Mouse (Mus musculus) midbrain, embryonic 11.5 days (tissue): ENCODE results near the gene Ccl24. TPM values are rescaled to one million over a fixed set of nuclear protein-coding genes. Genes with fewer than 3 reads are reported as not detected.

ENCODE experiments used
- ATAC-seq: fragments of 200-750 bp; cut with Nextera tagmentation; 2 replicates; pipeline ENCODE4 v1.8.0; 2017; ENCODE audit warnings: moderate TSS enrichment, moderate library complexity; ENCODE audit not compliant: low FRiP score
- DNase-seq: peaks from one replicate; pipeline ENCODE4 v3.0.0; 2015; ENCODE audit warnings: low spot score; ENCODE audit errors: missing footprints
- H3K27ac ChIP-seq: fragments of 300-500 bp; sonication (generic); 2 replicates; pipeline ENCODE4 v1.5.1; 2014; ENCODE audit warnings: low read depth, low read length
- H3K27me3 ChIP-seq: fragments of 300-500 bp; sonication (generic); 2 replicates; pipeline ENCODE4 v1.6.1; 2014; ENCODE audit warnings: mild to moderate bottlenecking, low read length, moderate library complexity, mixed read lengths; ENCODE audit not compliant: control insufficient read depth, insufficient read depth
- H3K36me3 ChIP-seq: fragments of 300-500 bp; sonication (generic); 2 replicates; pipeline ENCODE4 v1.6.1; 2014; ENCODE audit warnings: mild to moderate bottlenecking, low read length, moderate library complexity, mixed read lengths; ENCODE audit not compliant: control insufficient read depth, insufficient read depth
- H3K4me1 ChIP-seq: fragments of 300-500 bp; sonication (generic); 2 replicates; pipeline ENCODE4 v1.6.1; 2014; ENCODE audit warnings: low read length; ENCODE audit not compliant: control insufficient read depth, insufficient read depth
- H3K4me2 ChIP-seq: fragments of 300-500 bp; sonication (generic); 2 replicates; pipeline ENCODE4 v1.6.1; 2014; ENCODE audit warnings: mild to moderate bottlenecking, moderate library complexity
- H3K4me3 ChIP-seq: fragments of 300-500 bp; sonication (generic); 2 replicates; pipeline ENCODE4 v1.5.1; 2014; ENCODE audit warnings: low read depth, low read length
- H3K9ac ChIP-seq: fragments of 300-500 bp; sonication (generic); 2 replicates; pipeline ENCODE4 v1.6.1; 2014; ENCODE audit warnings: low read length
- H3K9me3 ChIP-seq: fragments of 300-500 bp; sonication (generic); 2 replicates; pipeline ENCODE4 v1.6.1; 2016; ENCODE audit warnings: low read length; ENCODE audit not compliant: control insufficient read depth
- WGBS: fragments of 180-500 bp; shearing (Covaris S2); extraction: QIAGEN DNeasy Blood & Tissue Kit; methylation state at CpG from one replicate; pipeline ENCODE4 v1.1.7; 2014; 5-methylcytosine and 5-hydroxymethylcytosine counted together
- polyA plus RNA-seq: library from polyadenylated mRNA; unstranded; fragments of >200 nt; fragmentation: Nextera tagmentation; extraction: Ambion mirVana; gene quantifications from 2 replicates; pipeline ENCODE4 v1.2.1, GENCODE M21; 2014

Ccl24 gene
- polyA plus RNA-seq, 1 experiment from 2014 or later, result 3.5 TPM

DNA sequence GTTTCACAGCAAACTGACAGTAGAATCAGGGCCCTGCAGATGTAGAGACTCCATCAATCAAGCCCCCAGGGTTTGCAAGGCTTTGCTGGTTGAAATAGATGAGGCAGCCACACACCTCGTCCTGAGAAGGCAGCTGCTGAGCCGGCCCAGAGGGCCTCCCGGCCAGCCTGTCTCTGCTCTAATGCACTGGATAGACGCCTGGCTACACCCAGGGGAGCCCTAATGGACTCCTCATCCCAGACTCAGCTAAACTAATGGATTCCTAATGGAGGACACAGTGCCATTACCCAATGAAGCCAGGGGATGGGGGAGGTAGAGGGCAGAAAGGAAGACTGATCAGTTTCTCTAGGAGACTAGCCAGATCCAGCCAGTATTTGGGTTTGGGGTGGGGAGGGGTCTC is 15.8 kb downstream of the Ccl24 start:
- no peaks in the 10 kb centered on the region for H3K9me3 ChIP-seq
- no peaks in the 10 kb centered on the region for H3K27me3 ChIP-seq
- no peak overlapping the region for H3K9ac ChIP-seq
- H3K4me3 ChIP-seq, result no peak overlapping the region
- DNase-seq (no peak), ATAC-seq (0 out of 2 replicates have a peak, but pooled peaks have one; percentile 24)
- WGBS, result 44% methylated on average over 4 of the region's 4 CpGs
- H3K4me1 ChIP-seq, result no peaks in the 10 kb centered on the region
- H3K4me2 ChIP-seq, result no peak overlapping the region
- H3K27ac ChIP-seq, result no peak overlapping the region
- no peaks in the 10 kb centered on the region for H3K36me3 ChIP-seq

DNA sequence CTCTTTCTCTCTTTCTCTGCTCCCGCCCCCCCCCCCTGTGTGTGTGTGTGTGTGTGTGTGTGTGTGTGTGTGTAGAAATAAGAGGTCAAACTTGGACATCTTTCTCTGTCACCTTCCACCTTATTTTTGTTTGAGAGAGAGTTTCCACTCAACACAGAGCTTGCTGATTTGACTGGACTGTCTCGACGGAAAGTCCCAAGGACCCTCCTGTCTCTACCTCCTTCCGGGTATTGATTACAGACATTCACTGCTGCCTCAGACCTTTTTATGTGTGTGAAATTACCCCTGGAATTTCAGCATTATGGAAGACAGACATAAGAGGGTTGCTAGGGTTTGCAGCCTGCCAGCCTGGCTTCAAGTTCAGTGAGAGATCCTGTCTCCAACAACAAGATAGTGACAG is 16.6 kb downstream of the Ccl24 start:
- H3K27me3 ChIP-seq, result no peaks in the 10 kb centered on the region
- no peak overlapping the region for H3K9ac ChIP-seq
- 94% methylated on average over 3 of the region's 4 CpGs for WGBS
- H3K9me3 ChIP-seq, result no peaks in the 10 kb centered on the region
- H3K27ac ChIP-seq, result no peak overlapping the region
- H3K4me2 ChIP-seq, result no peak overlapping the region
- H3K4me1 ChIP-seq, result no peaks in the 10 kb centered on the region
- H3K4me3 ChIP-seq, result no peak overlapping the region
- no peak for ATAC-seq
- no peaks in the 10 kb centered on the region for H3K36me3 ChIP-seq
- DNase-seq, result no peak

DNA sequence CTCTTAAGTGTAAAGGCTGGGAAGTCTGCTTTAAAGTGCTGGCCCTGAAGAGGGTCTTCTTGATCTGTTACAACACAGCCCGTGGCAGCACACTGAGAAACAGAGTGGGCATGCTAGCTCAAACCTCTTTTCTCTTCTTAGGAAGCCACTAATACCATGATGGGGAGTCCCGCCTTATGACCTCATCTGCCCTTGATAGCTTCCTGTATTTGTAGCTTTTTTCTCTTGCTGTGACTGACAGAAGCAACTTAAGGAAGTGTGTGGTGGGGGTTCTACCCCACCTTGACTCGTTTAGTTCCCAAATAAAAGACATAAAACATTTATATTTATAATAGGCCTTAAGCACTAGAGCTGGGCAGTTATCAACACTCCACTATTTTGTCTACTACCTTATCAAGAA is 21.3 kb downstream of the Ccl24 start:
- Histone ChIP-seq H3K4me3 (no peak overlapping the region), H3K9ac (no peak overlapping the region), H3K27me3 (no peaks in the 10 kb centered on the region), H3K9me3 (no peaks in the 10 kb centered on the region), H3K4me1 (no peaks in the 10 kb centered on the region), H3K36me3 (no peaks in the 10 kb centered on the region), H3K4me2 (no peak overlapping the region), H3K27ac (no peak overlapping the region)
- WGBS, result 77% methylated on average over 3 of the region's 3 CpGs
- ATAC-seq, result no peak
- no peak for DNase-seq

- Histone ChIP-seq H3K27me3 (no peaks in the 10 kb centered on the region), H3K9ac (no peak overlapping the region), H3K4me3 (no peak overlapping the region), H3K4me1 (no peaks in the 10 kb centered on the region), H3K9me3 (no peaks in the 10 kb centered on the region), H3K27ac (no peak overlapping the region), H3K36me3 (no peaks in the 10 kb centered on the region), H3K4me2 (no peak overlapping the region)
- ATAC-seq, result no peak
- 25% methylated on average over 3 of the region's 3 CpGs for WGBS
- no peak for DNase-seq
Observed at GRCm38 (mm10) chr5:135550910-135551309, 21.9 kb downstream of the Ccl24 start.

DNA sequence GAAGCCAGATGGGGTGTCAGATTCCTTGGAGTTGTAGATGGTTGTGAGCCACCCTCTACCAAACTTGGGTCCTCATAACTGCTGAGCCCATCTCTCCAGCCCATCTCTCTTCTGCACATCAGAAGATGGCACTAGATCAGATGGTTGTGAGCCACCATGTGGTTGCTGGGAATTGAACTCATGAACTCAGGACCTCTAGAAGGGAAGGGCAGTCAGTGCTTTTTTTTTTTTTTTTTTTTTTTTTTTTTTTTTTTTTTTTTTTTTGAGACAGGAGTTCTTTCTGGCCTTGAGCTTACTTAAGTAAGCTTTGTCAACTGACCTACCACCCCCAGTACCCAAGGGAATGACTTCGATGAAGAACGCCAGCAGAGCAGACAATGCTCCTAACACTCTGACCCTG is 24.9 kb downstream of the Ccl24 start:
- no peak for ATAC-seq

GRCm38 (mm10) chr5:135544865-135545797 is 27.7 kb downstream of the Ccl24 start, which contains the start of gene Hip1:
Hip1 (minus strand) TSS chr5:135545120.
- no peaks in the 10 kb centered on the region for H3K9me3 ChIP-seq
- peak within 1 kb of the TSS; percentile 79 for H3K9ac ChIP-seq
- no peaks in the 10 kb centered on the region for H3K36me3 ChIP-seq
- H3K4me1 ChIP-seq, result peaks cover 8% of the 10 kb centered on the region
- H3K4me3 ChIP-seq, result peak within 1 kb of the TSS; percentile 74
- WGBS, result under 1% methylated on average over 46 of the region's 46 CpGs
- H3K4me2 ChIP-seq, result peak within 1 kb of the TSS; percentile 98
- peak; percentile 99 for ATAC-seq
- H3K27ac ChIP-seq, result no peak within 1 kb of the TSS; the same call in 1 of the 2 replicates
- H3K27me3 ChIP-seq, result no peaks in the 10 kb centered on the region
- peak; percentile 99 for DNase-seq

More for the DNA sequence above, 24.9 kb downstream of the Ccl24 start:
- Histone ChIP-seq H3K4me2 (no peak overlapping the region), H3K9me3 (no peaks in the 10 kb centered on the region), H3K4me1 (peaks cover 8% of the 10 kb centered on the region), H3K27ac (no peak overlapping the region), H3K9ac (no peak overlapping the region), H3K36me3 (no peaks in the 10 kb centered on the region), H3K27me3 (no peaks in the 10 kb centered on the region), H3K4me3 (no peak overlapping the region)
- DNase-seq, result no peak
- WGBS, result 84% methylated on average over 2 of the region's 2 CpGs

GRCm38 (mm10) chr5:135544032-135544558 is 28.8 kb downstream of the Ccl24 start:
- no peak overlapping the region for H3K27ac ChIP-seq

DNA sequence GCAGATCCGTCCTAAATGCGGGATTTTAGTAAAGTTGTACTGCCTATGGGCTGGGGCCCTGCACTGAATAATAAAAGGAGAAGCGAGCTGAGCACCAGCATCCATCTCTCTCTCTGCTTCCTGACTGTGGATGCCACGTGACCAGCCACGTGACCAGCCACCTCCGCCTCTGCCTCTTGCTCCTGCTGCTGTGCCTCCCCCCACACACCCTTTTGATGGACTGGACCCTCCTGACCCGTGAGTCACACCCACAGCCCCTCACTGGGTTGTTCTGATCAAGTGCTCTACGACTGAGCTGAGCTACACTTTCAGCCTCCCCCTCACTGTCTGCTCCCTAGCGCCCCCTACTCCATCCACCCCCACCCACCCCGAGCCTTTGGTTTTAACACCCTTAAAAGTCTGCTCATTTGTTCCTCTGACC is 35.0 kb downstream of the Ccl24 start:
- no peak for ATAC-seq

More at GRCm38 (mm10) chr5:135544032-135544558, 28.8 kb downstream of the Ccl24 start:
- peaks cover 8% of the 10 kb centered on the region for H3K4me1 ChIP-seq
- H3K9ac ChIP-seq, result peak overlapping the region; percentile 79
- no peaks in the 10 kb centered on the region for H3K9me3 ChIP-seq
- 8% methylated on average over 15 of the region's 15 CpGs for WGBS
- no peaks in the 10 kb centered on the region for H3K27me3 ChIP-seq
- no peaks in the 10 kb centered on the region for H3K36me3 ChIP-seq
- H3K4me3 ChIP-seq, result peak overlapping the region; percentile 74
- DNase-seq (peak; percentile 93), ATAC-seq (no peak)
- H3K4me2 ChIP-seq, result peak overlapping the region; percentile 98

GRCm38 (mm10) chr5:135537326-135537725 is 35.5 kb downstream of the Ccl24 start:
- no peak overlapping the region for H3K4me3 ChIP-seq
- H3K36me3 ChIP-seq, result no peaks in the 10 kb centered on the region
- H3K4me1 ChIP-seq, result no peaks in the 10 kb centered on the region
- WGBS, result 89% methylated on average over 4 of the region's 4 CpGs
- ATAC-seq (no peak), DNase-seq (no peak)
- H3K9ac ChIP-seq, result no peak overlapping the region
- H3K27ac ChIP-seq, result no peak overlapping the region
- H3K4me2 ChIP-seq, result no peak overlapping the region
- H3K27me3 ChIP-seq, result no peaks in the 10 kb centered on the region
- no peaks in the 10 kb centered on the region for H3K9me3 ChIP-seq

More for the DNA sequence above, 35.0 kb downstream of the Ccl24 start:
- Histone ChIP-seq H3K9me3 (no peaks in the 10 kb centered on the region), H3K36me3 (no peaks in the 10 kb centered on the region), H3K4me3 (no peak overlapping the region), H3K4me2 (no peak overlapping the region), H3K9ac (no peak overlapping the region), H3K4me1 (no peaks in the 10 kb centered on the region), H3K27ac (no peak overlapping the region), H3K27me3 (no peaks in the 10 kb centered on the region)
- DNase-seq, result no peak
- WGBS, result 81% methylated on average over 10 of the region's 10 CpGs
